Mouse (Mus musculus) myocyte (in vitro differentiated cells): Measurements from ENCODE around the gene Soga3.

Experiments used
- CEBPB ChIP-seq: IDR thresholded peaks from 2 replicates; pipeline ENCODE4 v1.6.1; 2011; ENCODE audit warnings: mild to moderate bottlenecking, moderate library complexity; ENCODE audit not compliant: poor library complexity, insufficient read depth, severe bottlenecking
- E2F4 ChIP-seq: IDR thresholded peaks from one replicate; pipeline ENCODE4 v1.6.1; 2011; ENCODE audit warnings: mild to moderate bottlenecking, control low read depth, moderate library complexity; ENCODE audit not compliant: insufficient read depth
- MAX ChIP-seq: IDR thresholded peaks from one replicate; pipeline ENCODE4 v1.6.1; 2011; ENCODE audit warnings: low read depth, mild to moderate bottlenecking, control low read depth
- MYOD1 ChIP-seq, 3 experiments: IDR thresholded peaks; one replicate each; pipeline ENCODE4 v1.6.1; 2011; ENCODE audit warnings: control low read depth in 2 of 3, low read depth in 2 of 3, mild to moderate bottlenecking in 2 of 3, moderate library complexity in 1 of 3; ENCODE audit not compliant: insufficient read length in 2 of 3, control insufficient read depth in 1 of 3
- MYOG ChIP-seq, 3 experiments: IDR thresholded peaks; one replicate each; pipeline ENCODE4 v1.6.1; 2011; ENCODE audit warnings: control low read depth in 2 of 3, low read depth in 2 of 3, mild to moderate bottlenecking in 2 of 3; ENCODE audit not compliant: insufficient read length in 2 of 3, control insufficient read depth in 1 of 3, insufficient read depth in 1 of 3
- POLR2A ChIP-seq: IDR thresholded peaks from one replicate; pipeline ENCODE4 v1.6.1; 2011; ENCODE audit warnings: low read depth, mild to moderate bottlenecking, control low read depth, moderate library complexity; ENCODE audit not compliant: insufficient read length
- POLR2AphosphoS2 ChIP-seq: IDR thresholded peaks from one replicate; pipeline ENCODE4 v1.6.1; 2011; ENCODE audit warnings: low read depth, control low read depth; ENCODE audit not compliant: insufficient read length
- TCF12 ChIP-seq: IDR thresholded peaks from one replicate; pipeline ENCODE4 v1.6.1; 2011; ENCODE audit warnings: mild to moderate bottlenecking, control low read depth; ENCODE audit not compliant: poor library complexity, insufficient read depth, severe bottlenecking
- TCF3 ChIP-seq: IDR thresholded peaks from one replicate; pipeline ENCODE4 v1.6.1; 2011; ENCODE audit warnings: low read depth, control low read depth; ENCODE audit not compliant: insufficient read length

GRCm38 (mm10) chr10:29176881-29177280 lies 33.2 kb downstream of the Soga3 start:
- TF ChIP-seq POLR2A (no peak), TCF3 (no peak), CEBPB (no peak), POLR2AphosphoS2 (no peak), E2F4 (no peak), MYOG (IDR thresholded peaks at IDR 0.05; ENCODE audit: control insufficient read depth in 1 of 3, insufficient read depth in 1 of 3, insufficient read length in 2 of 3, low read depth in 2 of 3) (no peak), MAX (no peak), TCF12 (no peak), MYOD1 (IDR thresholded peaks at IDR 0.05; ENCODE audit: control insufficient read depth in 1 of 3, insufficient read length in 2 of 3, low read depth in 2 of 3) (no peak)
